Mouse (Mus musculus) E14TG2a.4 (cell line): ENCODE measurements around the gene Spocd1.

ENCODE experiments used
- CTCF ChIP-seq: conservative IDR thresholded peaks from 2 replicates; pipeline ENCODE4 v1.5.1; 2014; ENCODE audit warnings: low read length
- POU5F1 ChIP-seq: IDR thresholded peaks from 2 replicates; pipeline ENCODE4 v1.6.1; 2014; ENCODE audit warnings: low read length, borderline replicate concordance

- TF ChIP-seq CTCF, result no peak
- no peak for TF ChIP-seq POU5F1
These were observed 63.7 kb downstream of the Spocd1 start for GRCm38 (mm10) chr4:129992720-129993119.
